Mouse (Mus musculus) frontal cortex, adult 2 months (tissue): ENCODE results near the gene Krtap16-1. TPM values are rescaled to one million over a fixed set of nuclear protein-coding genes. Genes with fewer than 3 reads are reported as not detected.

ENCODE experiments used
- DNase-seq, 2 experiments: peaks; one replicate each; pipeline ENCODE4 v3.0.0; 2022; ENCODE audit warnings: low spot score in 1 of 2; ENCODE audit errors: extremely low spot score in 1 of 2
- polyA plus RNA-seq: library from polyadenylated mRNA; depleted of rRNA; stranded (reverse); fragments of >200 nt; gene quantifications from 2 replicates; pipeline ENCODE4 v1.2.3, GENCODE M21; 2012; rRNA removed

Krtap16-1 gene
- polyA plus RNA-seq, 1 experiment: 0.08 TPM

GRCm38 (mm10) chr11:99965961-99966360 lies 20.4 kb downstream of the Krtap16-1 start:
- DNase-seq: no peak

- DNase-seq: no peak
Measured at GRCm38 (mm10) chr11:99964213-99964612, 22.2 kb downstream of the Krtap16-1 start.

GRCm38 (mm10) chr11:99948175-99948574 lies 38.2 kb downstream of the Krtap16-1 start, which contains the start of gene Krtap9-5:
Gene Krtap9-5 (plus strand): TSS chr11:99948475.
- DNase-seq: no peak

- DNase-seq: no peak
Measured at GRCm38 (mm10) chr11:99937751-99938264, 48.6 kb downstream of the Krtap16-1 start.

- no peak for DNase-seq
Measured at GRCm38 (mm10) chr11:99935991-99936390, 50.4 kb downstream of the Krtap16-1 start, which contains the start of gene Krtap31-2. Gene Krtap31-2 (plus strand): TSS chr11:99936291.

Other genes starting within 250 kb of the Krtap16-1 start
- gene Gm11595, start 213.7 kb downstream of the Krtap16-1 start, polyA plus RNA-seq: not detected in 2 replicates
- gene Krtap4-8, start 205.9 kb downstream of the Krtap16-1 start, polyA plus RNA-seq: not detected in 2 replicates
- not detected in 2 replicates for gene Krtap4-9, start 201.4 kb downstream of the Krtap16-1 start, polyA plus RNA-seq
- not detected in 2 replicates for gene Gm11596, start 193.1 kb downstream of the Krtap16-1 start, polyA plus RNA-seq
- gene Gm11569, start 187.7 kb downstream of the Krtap16-1 start, polyA plus RNA-seq: not detected in 2 replicates
- not detected in 2 replicates for gene Gm11554, start 182.2 kb downstream of the Krtap16-1 start, polyA plus RNA-seq
- not detected in 2 replicates for gene Krtap4-13, start 176.7 kb downstream of the Krtap16-1 start, polyA plus RNA-seq
- not detected in 2 replicates for gene Gm11564, start 170.9 kb downstream of the Krtap16-1 start, polyA plus RNA-seq
- gene 2300003K06Rik, start 148.5 kb downstream of the Krtap16-1 start, polyA plus RNA-seq: not detected in 2 replicates
- gene Krtap4-16, start 135.0 kb downstream of the Krtap16-1 start, polyA plus RNA-seq: not detected in 2 replicates
- not detected in 2 replicates for gene Gm11568, start 128.7 kb downstream of the Krtap16-1 start, polyA plus RNA-seq
- not detected in 2 replicates for gene Gm11559, start 122.1 kb downstream of the Krtap16-1 start, polyA plus RNA-seq
- gene Krtap9-1, start 113.2 kb downstream of the Krtap16-1 start, polyA plus RNA-seq: not detected in 2 replicates
- gene Gm11567, start 107.4 kb downstream of the Krtap16-1 start, polyA plus RNA-seq: not detected in 2 replicates
- not detected in 2 replicates for gene Krtap31-1, start 78.7 kb downstream of the Krtap16-1 start, polyA plus RNA-seq
- gene Gm11565, start 71.8 kb downstream of the Krtap16-1 start, polyA plus RNA-seq: not detected in 2 replicates
- gene Krtap31-2, start 50.3 kb downstream of the Krtap16-1 start, polyA plus RNA-seq: not detected in 2 replicates
- not detected in 2 replicates for gene Krtap9-5, start 38.1 kb downstream of the Krtap16-1 start, polyA plus RNA-seq
- not detected in 2 replicates for gene Krtap29-1, start 7.5 kb downstream of the Krtap16-1 start, polyA plus RNA-seq
- gene Krtap17-1, start 7.4 kb upstream of the Krtap16-1 start, polyA plus RNA-seq: not detected in 2 replicates
- gene Krt33a, start 29.6 kb upstream of the Krtap16-1 start, polyA plus RNA-seq: not detected in 2 replicates
- not detected in 2 replicates for gene Krt33b, start 43.3 kb upstream of the Krtap16-1 start, polyA plus RNA-seq
- gene Krt34, start 55.0 kb upstream of the Krtap16-1 start, polyA plus RNA-seq: not detected in 2 replicates
- not detected in 2 replicates for gene Krt31, start 64.0 kb upstream of the Krtap16-1 start, polyA plus RNA-seq
- 0.06 TPM in 1 of 2 replicates, not detected in the other for gene Krt32, start 101.6 kb upstream of the Krtap16-1 start, polyA plus RNA-seq
- not detected in 2 replicates for gene Krt35, start 109.6 kb upstream of the Krtap16-1 start, polyA plus RNA-seq
- not detected in 2 replicates for gene Krt36, start 119.0 kb upstream of the Krtap16-1 start, polyA plus RNA-seq
- not detected in 2 replicates for gene Krt13, start 135.0 kb upstream of the Krtap16-1 start, polyA plus RNA-seq
- gene Krt15, start 149.3 kb upstream of the Krtap16-1 start, polyA plus RNA-seq: not detected in 2 replicates
- gene Krt19, start 162.1 kb upstream of the Krtap16-1 start, polyA plus RNA-seq: 1.6 and 3.7 TPM in 2 replicates
- gene Krt9, start 206.6 kb upstream of the Krtap16-1 start, polyA plus RNA-seq: 8.3 and 9.4 TPM in 2 replicates
- gene Krt14, start 221.0 kb upstream of the Krtap16-1 start, polyA plus RNA-seq: 0.08 and 0.12 TPM in 2 replicates